Mouse (Mus musculus) left cerebral cortex, postnatal 25 days (tissue): ENCODE data around the gene Gm17334. TPM values are rescaled to one million over a fixed set of nuclear protein-coding genes. Genes with fewer than 3 reads are reported as not detected.

Experiments
- DNase-seq, 2 experiments: peaks; one replicate each; pipeline ENCODE4 v3.0.0; 2022; ENCODE audit warnings: low spot score in 2 of 2, mixed read lengths in 1 of 2
- intact Hi-C: fragments of 180-260 bp; cut with DNase I; formaldehyde crosslinking; loops from one replicate; pipeline ENCODE4 v1.15.1; 2025
- total RNA-seq, 2 experiments: library from RNA; stranded (reverse); gene quantifications; 2 replicates each; pipeline ENCODE4 v1.2.3; 2021

The Gm17334 gene
- total RNA-seq, 2 experiments from 2014 or later, result 0.96 TPM; not detected in 1

DNA sequence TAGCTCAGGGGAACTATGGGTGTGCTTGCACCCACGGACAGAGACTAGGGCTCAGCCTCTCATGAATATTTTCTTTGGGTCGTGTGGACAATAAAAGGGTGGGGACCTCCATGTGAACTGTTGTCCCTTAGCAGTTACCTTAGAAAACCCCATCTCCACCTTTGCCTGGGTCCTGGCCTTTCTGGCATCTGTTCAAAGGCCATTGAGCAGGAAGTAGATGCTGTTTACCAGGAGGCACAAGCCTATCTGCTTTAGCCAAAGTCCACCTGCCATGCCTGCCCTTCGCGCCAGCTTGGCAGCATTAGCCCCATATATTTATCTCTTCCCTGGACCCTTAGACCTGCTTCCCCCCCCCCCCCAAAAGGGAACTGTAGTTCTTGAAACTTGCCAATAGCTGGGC lies 15.4 kb downstream of the Gm17334 start:
- intact Hi-C loops, result no loop called here
- no peak for DNase-seq

DNA sequence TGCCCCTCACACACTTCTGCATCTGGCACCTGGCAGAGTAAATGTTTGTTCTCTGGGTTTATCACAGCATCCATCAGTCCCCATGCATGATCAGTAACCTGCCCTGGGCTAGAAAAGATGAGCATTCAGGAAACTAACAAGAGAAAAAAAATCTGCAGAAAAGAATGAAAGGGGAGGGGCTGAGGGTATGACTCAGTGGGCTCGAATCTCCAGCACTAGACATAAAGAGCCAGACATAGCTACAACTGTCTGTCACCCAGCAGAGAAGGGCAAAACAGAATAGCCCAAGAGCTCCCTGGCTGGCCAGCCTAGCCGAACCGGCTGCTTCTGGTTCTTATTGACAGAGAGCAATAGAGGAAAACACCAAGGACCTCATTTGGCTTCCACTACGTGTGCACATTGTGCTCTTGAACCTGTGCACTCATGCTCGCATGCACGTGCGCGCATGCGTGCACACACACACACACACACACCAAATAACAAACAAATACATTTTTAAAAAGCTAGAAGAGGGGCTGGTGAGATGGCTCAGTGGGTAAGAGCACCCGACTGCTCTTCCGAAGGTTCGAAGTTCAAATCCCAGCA lies 17.9 kb downstream of the Gm17334 start:
- no peak for DNase-seq
- intact Hi-C loops, result no loop called here

DNA sequence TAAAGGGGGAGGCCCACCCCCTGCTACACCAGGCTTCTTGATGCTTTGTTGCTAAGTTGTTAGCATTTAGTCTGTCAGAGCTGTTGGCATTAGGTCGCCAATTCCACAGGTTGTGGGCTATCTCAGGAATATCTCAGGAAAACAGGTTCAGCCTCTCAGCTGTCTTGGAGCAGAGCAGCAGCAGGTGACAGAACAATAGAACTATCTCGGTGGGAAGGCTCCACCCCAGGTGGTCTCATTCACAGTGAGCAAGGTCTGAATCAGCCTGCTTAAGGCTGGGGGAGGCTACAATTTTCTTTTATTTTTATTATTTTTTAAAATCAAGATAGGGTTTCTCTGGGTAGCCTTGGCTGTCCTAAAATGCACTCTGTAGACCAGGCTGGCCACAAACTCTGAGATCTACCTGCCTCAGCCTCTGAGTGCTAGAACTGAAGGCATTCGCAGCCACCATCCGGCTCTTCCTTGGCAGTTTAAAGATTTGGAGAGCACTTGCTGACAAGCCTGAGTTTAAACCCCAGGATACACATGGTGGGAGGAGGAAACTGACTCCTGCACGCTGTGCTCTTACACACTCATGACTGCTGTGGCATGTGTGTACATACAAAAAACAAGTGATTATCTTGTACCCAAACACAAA lies 23.2 kb downstream of the Gm17334 start:
- intact Hi-C loops, result no loop called here
- DNase-seq, result no peak

DNA sequence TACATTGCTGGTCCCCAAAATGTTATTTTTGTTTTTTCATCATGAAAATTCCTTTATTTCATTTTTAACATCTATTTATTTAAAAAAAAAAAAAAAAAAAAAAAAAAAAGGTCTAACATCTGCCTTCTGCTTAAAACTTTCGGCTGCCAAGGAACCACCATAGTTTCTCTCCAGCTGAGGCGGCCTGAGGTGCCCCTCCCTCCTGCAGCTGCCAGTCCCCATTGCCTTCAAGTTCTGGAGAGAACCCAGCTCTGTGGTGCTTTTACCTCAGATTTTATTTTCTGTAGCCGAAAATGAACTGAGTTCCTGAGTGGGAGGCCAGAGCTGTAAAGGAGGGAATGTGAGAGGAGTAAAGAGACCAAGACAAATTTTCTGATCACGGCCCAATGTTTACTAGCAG lies 23.7 kb downstream of the Gm17334 start:
- peak in 1 of 2 experiments; percentile 42 for DNase-seq

DNA sequence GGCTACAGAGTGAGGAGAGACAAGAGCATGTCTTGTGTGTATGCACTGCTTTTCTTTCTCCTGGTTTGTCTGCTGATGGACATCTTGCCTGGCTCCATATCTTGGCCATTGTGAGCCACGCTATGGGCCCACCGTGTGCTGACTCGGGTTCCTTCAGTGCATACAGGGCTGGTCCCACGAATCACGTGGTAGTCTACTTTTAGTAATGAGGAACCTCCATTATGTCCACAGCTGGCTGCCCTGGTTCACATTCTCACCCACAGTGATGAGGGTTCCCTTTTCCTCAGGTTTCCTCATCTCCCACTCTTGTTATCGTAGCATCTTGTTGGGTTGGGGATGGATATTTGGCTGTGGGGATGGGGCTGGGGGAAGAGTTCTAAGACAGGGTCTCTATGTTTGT lies 24.4 kb downstream of the Gm17334 start:
- intact Hi-C loops, result no loop called here
- no peak for DNase-seq

More for the DNA sequence above, 23.7 kb downstream of the Gm17334 start:
- intact Hi-C loops, result no loop called here

DNA sequence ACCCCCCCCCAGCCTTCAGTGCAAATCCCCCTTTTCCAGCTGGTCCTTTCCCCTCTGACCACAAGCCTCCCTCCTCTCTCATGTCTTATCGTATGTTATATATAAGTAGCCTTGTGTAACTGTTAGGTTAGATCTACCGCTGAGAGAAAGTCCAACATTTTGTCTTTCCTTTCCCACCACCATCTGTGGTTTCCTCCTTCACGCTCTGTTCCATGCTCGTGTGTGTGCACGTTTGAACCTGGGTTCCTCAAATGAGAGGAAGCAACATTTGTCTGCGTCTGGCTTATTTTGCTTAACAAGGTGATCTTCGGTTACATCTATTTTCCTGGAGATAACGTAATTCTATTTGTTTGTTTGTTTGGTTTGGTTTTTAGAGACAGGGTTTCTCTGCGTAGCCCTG lies 25.0 kb downstream of the Gm17334 start:
- DNase-seq, result no peak
- intact Hi-C loops, result no loop called here

DNA sequence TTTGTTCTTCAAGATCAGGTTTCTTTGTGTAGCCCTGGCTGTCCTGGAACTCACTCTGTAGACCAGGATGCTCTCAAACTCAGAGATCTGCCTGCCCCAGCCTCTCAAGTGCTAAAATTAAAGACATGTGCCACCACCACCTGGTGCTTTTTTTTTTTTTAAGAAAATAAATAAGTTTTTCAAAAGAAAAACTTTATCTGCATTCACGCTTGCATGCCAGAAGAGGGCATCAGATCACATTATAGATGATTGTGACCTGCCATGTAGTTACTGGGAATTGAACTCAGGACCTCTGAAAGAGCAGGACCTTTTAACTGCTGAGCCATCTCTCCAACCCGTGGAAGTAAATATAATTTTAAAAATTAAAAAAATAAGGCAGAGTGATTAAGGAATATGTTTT lies 27.7 kb downstream of the Gm17334 start:
- DNase-seq, result no peak
- intact Hi-C loops, result no loop called here

DNA sequence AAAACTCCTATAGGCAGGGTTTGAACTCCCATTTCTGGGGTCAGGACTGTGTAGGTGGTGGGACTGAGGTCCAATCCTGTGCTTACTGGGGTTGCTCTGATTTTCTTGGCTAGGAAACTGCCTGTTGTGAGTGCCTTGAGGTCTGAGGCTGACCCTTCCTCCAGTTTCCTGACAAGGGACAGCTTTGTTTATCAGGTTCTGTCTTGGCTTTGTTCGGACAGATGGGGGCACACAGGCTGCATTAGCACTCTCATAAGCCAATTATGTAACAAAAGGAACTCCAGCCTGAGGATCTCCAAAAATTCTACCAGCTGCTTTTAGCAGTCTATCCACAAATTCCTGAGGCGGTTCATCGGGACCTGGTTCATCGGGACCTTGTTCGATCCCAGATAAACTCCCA lies 30.6 kb downstream of the Gm17334 start:
- no peak for DNase-seq
- intact Hi-C loops, result no loop called here

DNA sequence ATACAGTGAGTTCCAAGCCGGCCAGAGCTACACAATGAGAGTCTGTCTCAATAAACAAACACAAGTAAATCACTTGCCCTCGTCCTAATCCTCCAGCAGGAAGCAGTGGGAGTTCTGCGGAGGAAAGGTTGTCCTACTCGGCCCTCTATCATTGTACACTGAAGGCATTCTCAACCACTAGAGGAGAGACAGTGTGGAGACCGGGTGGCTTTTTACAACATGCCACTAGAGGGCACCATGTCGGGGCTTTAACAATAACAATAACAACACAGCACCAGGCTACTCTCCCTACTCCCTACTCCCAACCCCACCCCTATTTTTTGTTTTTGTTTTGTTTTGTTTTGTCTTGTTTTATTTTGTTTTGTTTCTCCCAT lies 35.4 kb downstream of the Gm17334 start:
- intact Hi-C loops, result loop anchor here (2.0 to 5.0 kb wide), 3 partner anchors 113 to 267 kb away; partner anchors contain the start of gene Gm9837
- peak; percentile 31 to 69 for DNase-seq

DNA sequence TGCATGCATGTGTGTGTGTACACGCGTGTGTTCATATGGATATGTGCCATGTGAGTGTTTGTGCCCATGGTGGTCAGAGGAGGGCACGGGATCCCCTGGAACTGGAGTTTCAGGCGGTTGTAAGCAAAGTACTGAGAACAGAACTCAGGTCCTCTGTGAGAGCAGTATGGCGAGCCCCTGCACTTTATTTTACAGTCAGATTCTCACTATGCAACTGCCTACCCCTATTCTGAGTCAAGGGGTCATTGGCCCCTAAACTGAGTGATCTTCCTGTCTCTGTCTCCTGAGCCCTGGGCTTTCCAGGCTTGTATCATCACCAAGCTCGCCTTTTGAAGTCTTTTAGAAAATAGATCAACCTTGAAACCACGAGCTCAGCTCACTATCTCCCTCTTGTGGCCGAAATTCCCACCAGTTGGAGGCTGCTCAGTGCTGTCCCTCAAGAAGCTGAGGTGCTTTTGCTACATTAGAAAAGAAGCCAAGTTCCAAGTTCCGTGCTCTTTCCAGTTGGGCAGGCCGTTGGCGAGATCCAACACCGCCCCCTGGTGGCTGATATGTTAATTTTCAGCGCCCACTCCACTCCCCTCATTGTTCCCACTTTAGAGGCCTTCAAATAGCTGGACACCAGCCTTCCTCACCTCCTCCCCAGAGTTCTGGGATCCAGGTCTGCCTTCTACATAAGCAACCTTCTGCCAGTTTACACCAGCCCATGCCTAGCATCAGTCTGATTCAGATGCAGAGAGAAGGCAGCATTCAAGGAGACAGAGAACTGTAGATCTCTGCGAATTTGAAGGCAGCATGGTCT lies 36.0 kb downstream of the Gm17334 start:
- DNase-seq, result peak; percentile 62 to 91
- intact Hi-C loops, result loop anchor here (2.0 to 5.0 kb wide), 3 partner anchors 114 to 266 kb away; partner anchors contain the start of gene Gm9837

DNA sequence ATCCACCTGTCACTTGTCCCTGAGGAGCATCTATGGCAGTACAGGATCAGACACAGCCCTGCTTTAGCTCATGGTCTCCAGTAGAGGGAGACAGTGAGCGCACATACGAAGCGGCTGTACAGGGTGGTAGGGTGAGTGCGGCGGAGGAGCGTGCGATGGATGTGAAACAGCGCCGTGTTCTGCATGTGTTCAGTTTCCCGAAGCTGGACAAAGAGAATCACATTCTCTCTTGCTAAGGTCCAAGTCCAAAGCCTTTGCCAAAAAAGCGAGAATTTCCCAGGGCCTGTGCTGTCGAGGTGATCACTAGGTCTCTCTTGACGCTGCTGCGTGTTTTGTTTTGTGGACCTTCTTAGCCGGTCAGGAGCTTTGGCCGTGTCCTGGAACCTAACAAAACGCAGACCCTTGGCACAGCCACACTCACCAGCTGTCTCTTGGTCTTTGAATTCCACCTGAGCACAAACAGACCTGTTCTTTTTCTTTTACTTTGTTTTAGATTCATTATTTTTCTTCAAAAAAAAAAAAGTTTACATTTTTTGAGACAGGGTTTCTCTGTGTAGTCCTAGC lies 37.2 kb downstream of the Gm17334 start:
- peak; percentile 44 to 68 for DNase-seq
- intact Hi-C loops, result loop anchor here (2.0 to 5.0 kb wide), 3 partner anchors 115 to 265 kb away; partner anchors contain the start of gene Gm9837

DNA sequence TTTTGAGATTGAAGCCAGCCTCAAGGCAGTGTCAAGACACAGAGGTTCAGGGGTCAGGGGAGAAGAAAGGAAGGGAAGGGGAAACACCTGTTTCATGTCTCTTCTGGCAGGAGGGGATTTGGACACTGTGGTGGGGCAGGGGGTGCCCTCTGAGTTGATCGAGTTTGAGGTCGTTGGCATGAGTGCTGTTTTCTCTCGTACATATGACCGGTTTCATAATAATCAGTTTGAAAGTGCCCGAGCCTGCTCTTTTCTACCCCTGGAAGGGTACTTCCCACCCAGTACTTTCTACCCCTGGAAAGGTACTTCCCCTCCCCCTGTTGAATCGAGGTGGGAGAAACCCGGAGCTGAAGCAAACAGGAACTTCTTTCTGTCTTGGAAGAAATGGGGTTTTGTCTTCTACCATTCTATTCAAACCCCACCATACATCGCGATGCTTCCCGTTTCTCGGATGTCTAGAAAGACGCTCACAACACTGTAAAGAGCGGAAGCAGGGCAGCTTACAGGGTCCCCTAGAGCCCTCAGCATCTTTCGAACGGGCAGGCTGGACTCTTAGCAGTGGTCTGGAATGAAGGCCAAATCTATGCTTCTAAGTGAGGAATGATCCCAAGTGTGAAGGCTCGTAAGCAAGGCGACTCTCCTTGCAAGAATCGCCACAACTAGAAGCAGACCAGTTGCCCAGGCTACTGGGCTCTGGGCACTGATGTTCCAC lies 37.9 kb downstream of the Gm17334 start:
- no peak for DNase-seq
- intact Hi-C loops, result loop anchor here (5.0 kb wide), 1 partner anchor 153 kb away; no protein-coding TSS in a partner anchor

DNA sequence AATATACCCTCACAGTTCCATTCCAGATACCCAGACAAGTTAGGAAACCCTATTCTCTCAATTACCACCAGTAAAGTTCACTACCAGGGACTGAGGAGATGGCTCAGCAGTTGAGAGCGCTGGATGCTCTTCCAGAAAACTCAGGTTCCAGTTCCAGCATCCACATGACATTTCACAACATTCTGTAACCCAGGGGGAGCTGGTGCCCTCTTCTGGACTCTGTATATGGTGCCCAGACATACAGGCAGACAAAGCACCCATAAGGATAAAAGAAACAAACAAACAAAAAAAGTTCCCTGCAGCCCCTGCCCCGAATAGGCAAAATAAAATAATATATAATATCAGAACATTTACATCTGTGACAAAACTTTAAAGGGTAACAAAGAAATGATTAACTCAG lies 38.6 kb downstream of the Gm17334 start:
- intact Hi-C loops, result no loop called here
- DNase-seq, result no peak

DNA sequence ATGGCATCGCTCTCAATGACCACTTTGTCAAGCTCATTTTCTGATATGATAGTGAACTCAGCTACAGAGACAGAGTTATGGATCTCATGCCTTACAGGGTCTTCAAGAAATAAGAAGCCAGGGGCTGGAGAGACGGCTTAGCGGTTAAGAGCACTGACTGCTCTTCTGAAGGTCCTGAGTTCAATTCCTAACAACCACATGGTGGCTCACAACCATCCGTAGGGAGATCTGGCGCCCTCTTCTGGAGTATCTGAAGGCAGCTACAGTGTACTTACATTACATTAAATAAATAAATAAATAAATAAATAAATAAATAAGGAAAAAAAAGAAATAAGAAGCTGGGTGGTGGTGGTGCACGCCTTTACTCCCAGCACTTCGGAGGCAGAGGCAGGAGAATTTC lies 39.2 kb downstream of the Gm17334 start:
- DNase-seq, result no peak
- intact Hi-C loops, result no loop called here

DNA sequence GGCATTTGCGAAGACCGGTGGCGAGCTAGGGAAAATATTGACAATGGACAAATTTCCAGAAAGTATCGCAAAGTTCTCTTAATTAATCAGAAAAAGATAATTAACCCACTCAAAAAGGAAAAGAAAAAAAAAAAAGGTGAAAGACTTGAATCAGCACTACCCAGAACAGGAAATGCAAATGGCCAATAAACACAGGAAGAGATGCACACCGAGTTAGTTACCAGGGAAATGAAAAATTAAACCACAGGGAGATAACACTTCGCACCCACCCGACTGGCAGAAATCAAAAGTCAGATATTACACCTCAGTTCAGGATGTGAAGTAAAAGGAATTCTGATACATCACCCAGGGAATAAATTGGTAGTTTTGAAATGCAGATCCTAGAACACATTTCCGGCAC lies 40.7 kb downstream of the Gm17334 start:
- no peak for DNase-seq
- intact Hi-C loops, result no loop called here

DNA sequence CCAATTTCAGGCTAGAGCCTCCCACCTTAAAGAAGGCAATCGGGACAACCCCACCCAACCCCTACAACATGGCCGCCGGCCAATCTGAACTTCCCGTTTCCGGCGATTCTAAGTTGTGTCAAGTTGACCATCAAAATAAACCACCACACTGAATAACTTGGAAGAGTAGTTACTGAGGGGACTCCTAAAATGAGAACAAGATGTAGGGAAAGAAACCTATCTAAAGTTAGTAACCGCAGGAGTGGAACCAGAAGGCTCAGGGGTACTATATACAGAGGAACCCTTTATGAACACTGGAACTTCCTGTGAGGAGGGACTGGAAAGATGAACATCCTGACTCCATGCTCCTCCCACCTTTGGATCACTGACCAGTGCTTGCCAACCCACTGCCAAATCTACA lies 41.5 kb downstream of the Gm17334 start:
- DNase-seq, result no peak

More for the DNA sequence above, 41.5 kb downstream of the Gm17334 start:
- intact Hi-C loops, result no loop called here
